Mouse (Mus musculus) MEL (cell line): ENCODE results near the gene Osgin1. TPM values are rescaled to one million over a fixed set of nuclear protein-coding genes. Genes with fewer than 3 reads are reported as not detected.

ENCODE experiments used
- DNase-seq: peaks from one replicate; pipeline ENCODE4 v3.0.0; 2011; ENCODE audit warnings: low read depth, low spot score
- H3K27ac ChIP-seq: 2 replicates; pipeline ENCODE4 v1.5.1; 2012; ENCODE audit warnings: low read depth, mild to moderate bottlenecking, control low read depth, low read length, moderate library complexity; ENCODE audit not compliant: control insufficient read depth
- H3K27me3 ChIP-seq, 2 experiments: fragments of 150-350 bp in 1 of 2; sonication (generic) in 1 of 2; 2 replicates each; pipeline ENCODE4 v1.6.1; 2012; ENCODE audit warnings: low read length in 2 of 2, mild to moderate bottlenecking in 2 of 2, improper control_type of control experiment in 1 of 2, moderate library complexity in 1 of 2; ENCODE audit not compliant: insufficient read depth in 2 of 2, control insufficient read depth in 1 of 2
- H3K36me3 ChIP-seq, 2 experiments: 2 replicates each; pipeline ENCODE4 v1.6.1; 2012 to 2014; ENCODE audit warnings: low read length in 2 of 2, improper control_type of control experiment in 1 of 2, inconsistent platforms in 1 of 2, mild to moderate bottlenecking in 1 of 2; ENCODE audit not compliant: insufficient read depth in 2 of 2, control insufficient read depth in 1 of 2
- H3K4me1 ChIP-seq, 2 experiments: fragments of 150-350 bp in 1 of 2; sonication (generic) in 1 of 2; 2 replicates each; pipeline ENCODE4 v1.6.1; 2012; ENCODE audit warnings: low read length in 2 of 2, improper control_type of control experiment in 1 of 2, mild to moderate bottlenecking in 1 of 2; ENCODE audit not compliant: insufficient read depth in 2 of 2, control insufficient read depth in 1 of 2
- H3K4me3 ChIP-seq, 2 experiments: fragments of 150-350 bp in 1 of 2; sonication (generic) in 1 of 2; 2 replicates each; pipeline ENCODE4 v1.5.1; 2012; ENCODE audit warnings: low read depth in 2 of 2, low read length in 2 of 2, mild to moderate bottlenecking in 2 of 2, moderate library complexity in 2 of 2, control low read depth in 1 of 2, improper control_type of control experiment in 1 of 2; ENCODE audit not compliant: control insufficient read depth in 1 of 2, insufficient read depth in 1 of 2
- H3K79me2 ChIP-seq: 2 replicates; pipeline ENCODE4 v1.6.1; 2012; ENCODE audit warnings: mild to moderate bottlenecking, low read length, moderate library complexity; ENCODE audit not compliant: control insufficient read depth, poor library complexity, insufficient read depth
- H3K9ac ChIP-seq: 2 replicates; pipeline ENCODE4 v1.6.1; 2012; ENCODE audit warnings: low read depth, mild to moderate bottlenecking, control low read depth, low read length, moderate library complexity; ENCODE audit not compliant: control insufficient read depth, poor library complexity, severe bottlenecking
- H3K9me3 ChIP-seq: fragments of 150-350 bp; sonication (generic); replicated peaks from 2 replicates; pipeline ENCODE4 v1.6.1; 2012; ENCODE audit warnings: mild to moderate bottlenecking, low read length, improper control_type of control experiment, moderate library complexity; ENCODE audit not compliant: insufficient read depth
- CHD1 ChIP-seq: IDR thresholded peaks from 2 replicates; pipeline ENCODE4 v1.6.1; 2012; ENCODE audit warnings: low read depth, mild to moderate bottlenecking, inconsistent platforms, low read length, improper control_type of control experiment
- CHD2 ChIP-seq: IDR thresholded peaks from 2 replicates; pipeline ENCODE4 v1.6.1; 2011; ENCODE audit warnings: low read length, improper control_type of control experiment
- EP300 ChIP-seq, 2 experiments: IDR thresholded peaks; 2 replicates each; pipeline ENCODE4 v1.6.1; 2011; ENCODE audit warnings: improper control_type of control experiment in 2 of 2, low read length in 2 of 2, low read depth in 1 of 2, mild to moderate bottlenecking in 1 of 2
- GABPA ChIP-seq: IDR thresholded peaks from 2 replicates; pipeline ENCODE4 v1.6.1; 2012; ENCODE audit warnings: low read depth, mild to moderate bottlenecking, inconsistent platforms, low read length, improper control_type of control experiment, moderate library complexity
- HCFC1 ChIP-seq: IDR thresholded peaks from 2 replicates; pipeline ENCODE4 v1.6.1; 2012; ENCODE audit warnings: low read depth, mild to moderate bottlenecking, inconsistent platforms, low read length, improper control_type of control experiment, moderate library complexity
- MAZ ChIP-seq: IDR thresholded peaks from 2 replicates; pipeline ENCODE4 v1.6.1; 2012; ENCODE audit warnings: low read depth, mild to moderate bottlenecking, inconsistent platforms, low read length, improper control_type of control experiment
- MEF2A ChIP-seq: IDR thresholded peaks from 2 replicates; pipeline ENCODE4 v1.6.1; 2014; ENCODE audit warnings: low read depth, mild to moderate bottlenecking, inconsistent platforms, low read length, improper control_type of control experiment; ENCODE audit not compliant: poor library complexity, insufficient replicate concordance, severe bottlenecking; ENCODE audit errors: extremely low read depth
- MXI1 ChIP-seq: IDR thresholded peaks from 2 replicates; pipeline ENCODE4 v1.6.1; 2011; ENCODE audit warnings: mild to moderate bottlenecking, low read depth, low read length, improper control_type of control experiment
- NRF1 ChIP-seq: IDR thresholded peaks from 2 replicates; pipeline ENCODE4 v1.6.1; 2014; ENCODE audit warnings: low read depth, mild to moderate bottlenecking, inconsistent platforms, low read length, improper control_type of control experiment, moderate library complexity; ENCODE audit not compliant: poor library complexity, insufficient read depth, severe bottlenecking
- RAD21 ChIP-seq: IDR thresholded peaks from 2 replicates; pipeline ENCODE4 v1.6.1; 2011; ENCODE audit warnings: mild to moderate bottlenecking, low read depth, low read length, improper control_type of control experiment
- RCOR1 ChIP-seq: IDR thresholded peaks from 2 replicates; pipeline ENCODE4 v1.6.1; 2012; ENCODE audit warnings: low read depth, mild to moderate bottlenecking, inconsistent platforms, low read length, improper control_type of control experiment
- SIN3A ChIP-seq: IDR thresholded peaks from 2 replicates; pipeline ENCODE4 v1.6.1; 2012; ENCODE audit warnings: low read length, improper control_type of control experiment, inconsistent platforms
- SMC3 ChIP-seq: IDR thresholded peaks from 2 replicates; pipeline ENCODE4 v1.6.1; 2011; ENCODE audit warnings: low read depth, low read length, improper control_type of control experiment
- TBP ChIP-seq: IDR thresholded peaks from 2 replicates; pipeline ENCODE4 v1.8.0; 2011; ENCODE audit warnings: low read depth, low read length, improper control_type of control experiment
- USF2 ChIP-seq, 2 experiments: IDR thresholded peaks; 2 replicates each; pipeline ENCODE4 v1.6.1; 2011 to 2012; ENCODE audit warnings: improper control_type of control experiment in 2 of 2, low read length in 2 of 2, borderline replicate concordance in 1 of 2, inconsistent platforms in 1 of 2, low read depth in 1 of 2, mild to moderate bottlenecking in 1 of 2; ENCODE audit not compliant: insufficient read depth in 1 of 2
- ZC3H11A ChIP-seq: IDR thresholded peaks from 2 replicates; pipeline ENCODE4 v1.6.1; 2012; ENCODE audit warnings: low read depth, mild to moderate bottlenecking, inconsistent platforms, low read length, improper control_type of control experiment
- ZKSCAN1 ChIP-seq: IDR thresholded peaks from 2 replicates; pipeline ENCODE4 v1.6.1; 2012; ENCODE audit warnings: low read depth, mild to moderate bottlenecking, inconsistent platforms, low read length, improper control_type of control experiment, moderate library complexity
- ZMIZ1 ChIP-seq: IDR thresholded peaks from 2 replicates; pipeline ENCODE4 v1.6.1; 2012; ENCODE audit warnings: low read depth, mild to moderate bottlenecking, inconsistent platforms, low read length, improper control_type of control experiment, moderate library complexity
- polyA plus RNA-seq, 2 experiments: library from polyadenylated mRNA; stranded (reverse) in 1 of 2; unstranded in 1 of 2; fragments of >175 nt in 1 of 2; fragments of >200 nt in 1 of 2; gene quantifications; 2 replicates each; pipeline versions ENCODE4 v1.2.1 to v1.2.4; 2012; ENCODE audit warnings: low replicate concordance in 2 of 2, low read depth in 1 of 2; ENCODE audit not compliant: insufficient read length in 2 of 2, insufficient read depth in 1 of 2, missing spikeins in 1 of 2
- total RNA-seq: library from RNA; depleted of rRNA; stranded (reverse); fragments of 300-350 nt; gene quantifications from 2 replicates; pipeline ENCODE4 v1.2.3, GENCODE M21; 2012

Gene Osgin1
- total and polyA plus RNA-seq, 3 experiments, result 0.08 to 0.84 TPM; not detected in 1

GRCm38 (mm10) chr8:119451131-119451530 is 17.2 kb downstream of the Osgin1 start:
- DNase-seq, result no peak
- no peak overlapping the region for H3K4me3 ChIP-seq
- no peaks in the 10 kb centered on the region for H3K4me1 ChIP-seq
- peaks cover 0 to 6% of the 10 kb centered on the region in 2 experiments; a peak in 2 of 4 replicates for H3K27me3 ChIP-seq
- H3K9ac ChIP-seq, result no peak overlapping the region
- no peaks in the 10 kb centered on the region for H3K79me2 ChIP-seq
- no peak overlapping the region for H3K27ac ChIP-seq
- TF ChIP-seq ZKSCAN1 (no peak), MXI1 (no peak), CHD1 (no peak), HCFC1 (no peak), ZC3H11A (no peak), EP300 (IDR thresholded peaks at IDR 0.05; ENCODE audit: low read depth in 1 of 2, low read length in 2 of 2) (no peak), RAD21 (no peak)
- no peaks in the 10 kb centered on the region for H3K9me3 ChIP-seq
- H3K36me3 ChIP-seq, result no peaks in the 10 kb centered on the region

- no peak overlapping the region for H3K27ac ChIP-seq
- no peaks in the 10 kb centered on the region for H3K36me3 ChIP-seq
- H3K79me2 ChIP-seq, result no peaks in the 10 kb centered on the region
- no peak overlapping the region for H3K9ac ChIP-seq
- no peak for DNase-seq
- no peaks in the 10 kb centered on the region for H3K4me1 ChIP-seq
- no peak overlapping the region for H3K4me3 ChIP-seq
- TF ChIP-seq NRF1, result no peak
- H3K27me3 ChIP-seq, result peaks cover 0 to 8% of the 10 kb centered on the region in 2 experiments; a peak in 3 of 4 replicates
- H3K9me3 ChIP-seq, result no peaks in the 10 kb centered on the region
These were observed 19.0 kb downstream of the Osgin1 start for GRCm38 (mm10) chr8:119452919-119453318.

- no peak overlapping the region for H3K27ac ChIP-seq
- no peak overlapping the region for H3K9ac ChIP-seq
- H3K9me3 ChIP-seq, result no peaks in the 10 kb centered on the region
- H3K4me1 ChIP-seq, result no peaks in the 10 kb centered on the region
- peaks cover 0 to 10% of the 10 kb centered on the region in 2 experiments; a peak in 3 of 4 replicates for H3K27me3 ChIP-seq
- no peak overlapping the region for H3K4me3 ChIP-seq
- no peaks in the 10 kb centered on the region for H3K36me3 ChIP-seq
- TF ChIP-seq USF2 (IDR thresholded peaks at IDR 0.05; ENCODE audit: borderline replicate concordance in 1 of 2, insufficient read depth in 1 of 2, low read depth in 1 of 2, low read length in 2 of 2) (no peak), MAZ (no peak), MXI1 (no peak), SIN3A (no peak), ZMIZ1 (no peak), RCOR1 (no peak), TBP (no peak), CHD2 (no peak), GABPA (no peak), MEF2A (no peak), SMC3 (no peak), ZKSCAN1 (no peak)
- no peaks in the 10 kb centered on the region for H3K79me2 ChIP-seq
- no peak for DNase-seq
These were observed 22.1 kb downstream of the Osgin1 start for GRCm38 (mm10) chr8:119456045-119456444.
